ENCODE assay signal across 12 mouse cellular contexts in genomic region chr13:43900115-43900514, GRCm38 (mm10).
DNase-seq lines count a peak whose midpoint lies in the region.
"Had no signal": no experiment of that assay in that cellular context is flagged by ENCODE, and none has a peak within 500 bp of the region (broad histone marks: within the 10 kb centered on the region; RNA-seq: fewer than 3 reads in every experiment).

No protein-coding gene starts in this region.

- intact Hi-C loops in left cerebral cortex, postnatal 4 days (cut with DNase I) = no loop called here
- intact Hi-C loops in left cerebral cortex, postnatal 10 days (cut with DNase I) = no loop called here

- DNase-seq in left cerebral cortex, postnatal 4 days = peak; percentile 77
- no peak for DNase-seq in left cerebral cortex, postnatal 10 days (ENCODE audit: extremely low spot score in 1 of 2, low spot score in 2 of 2)
- DNase-seq in cerebellum, adult 11 months = peak; percentile 87
- peak; percentile 88 for DNase-seq in cerebellum, adult 8-10 months
- peak; percentile 84 to 88 for DNase-seq in cerebellum, postnatal 36 days
- DNase-seq in ovary, postnatal 36 days (ENCODE audit: low spot score) = no peak
- DNase-seq in urinary bladder, adult 2 months (ENCODE audit: low spot score) = no peak
- DNase-seq: adrenal gland, postnatal 14 days; kidney, postnatal 10 days; lung, adult 18-20 months; lung, postnatal 10 days; right cerebral cortex, postnatal 14 days had no signal

Comparison
In these comparisons a context has a peak if more than half of its experiments do, and no peak if none do; other contexts are left out.
1. DNase-seq: peak in left cerebral cortex, postnatal 4 days (single experiment), cerebellum, adult 11 months (single experiment), cerebellum, adult 8-10 months (single experiment) and cerebellum, postnatal 36 days (2 of 2); none in left cerebral cortex, postnatal 10 days (0 of 2), ovary, postnatal 36 days (single experiment) and urinary bladder, adult 2 months (single experiment).